Mouse (Mus musculus) monocyte, adult 59 days (primary cell): Measurements from ENCODE around the gene Cacna1a. TPM values are rescaled to one million over a fixed set of nuclear protein-coding genes. Genes with fewer than 3 reads are reported as not detected.

Experiments
- total RNA-seq, 2 experiments: library from RNA; stranded (reverse); gene quantifications; one replicate each; pipeline ENCODE4 v1.2.4; 2023

Gene Cacna1a
- total RNA-seq = 1 to 10 TPM in 1 of 2 experiments, under 1 TPM in 1; 0.43 to 1.5 TPM

DNA sequence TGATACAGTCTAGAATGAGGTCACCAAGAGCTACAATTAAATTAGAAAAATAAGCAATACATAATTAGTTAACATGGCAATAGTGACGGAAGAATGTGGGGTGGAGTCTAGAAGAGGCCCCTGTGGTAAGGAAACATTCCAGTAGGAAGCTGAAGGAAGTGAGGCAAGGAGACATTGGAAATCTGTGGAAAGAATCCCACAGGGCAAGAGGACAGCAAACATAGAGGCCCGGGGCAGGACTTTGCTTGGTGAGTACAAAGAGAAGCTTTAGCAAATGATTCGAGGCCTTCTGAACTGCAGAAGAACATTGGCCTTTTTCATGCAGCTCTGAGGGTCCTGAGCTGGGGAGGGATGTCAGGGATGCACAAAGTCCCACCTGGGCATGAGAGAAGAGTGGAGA, at the start of gene Cacna1a:
Gene Cacna1a (plus strand): TSS at position 166 of the 400 bp plus-strand sequence.

DNA sequence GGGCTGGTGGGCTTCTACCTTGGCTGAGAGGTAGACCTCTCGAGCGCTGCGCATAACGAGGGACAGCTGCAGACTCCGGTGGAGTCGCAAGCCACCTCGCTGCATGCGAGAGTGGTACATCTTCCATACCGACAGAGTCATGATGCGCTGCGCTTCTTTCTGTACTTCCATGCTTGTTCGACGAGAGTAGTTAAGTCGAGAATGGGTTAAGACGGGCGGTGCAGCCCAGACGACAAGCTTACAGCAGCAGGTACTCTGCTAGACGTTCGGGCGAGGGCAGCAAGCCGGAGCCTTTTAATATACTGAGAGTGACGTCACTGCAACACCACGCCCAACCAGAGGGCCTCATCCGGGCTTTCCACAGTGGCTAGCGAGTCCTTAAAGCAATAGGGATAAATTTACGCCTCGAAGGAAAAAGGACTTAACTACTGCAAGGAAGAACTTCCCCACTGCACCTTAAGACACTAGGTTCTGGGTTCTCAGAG, 274.4 kb downstream of the Cacna1a start, which contains the start of gene Ier2:
Gene Ier2 (minus strand): TSS at position 272 of the 485 bp plus-strand sequence.

DNA sequence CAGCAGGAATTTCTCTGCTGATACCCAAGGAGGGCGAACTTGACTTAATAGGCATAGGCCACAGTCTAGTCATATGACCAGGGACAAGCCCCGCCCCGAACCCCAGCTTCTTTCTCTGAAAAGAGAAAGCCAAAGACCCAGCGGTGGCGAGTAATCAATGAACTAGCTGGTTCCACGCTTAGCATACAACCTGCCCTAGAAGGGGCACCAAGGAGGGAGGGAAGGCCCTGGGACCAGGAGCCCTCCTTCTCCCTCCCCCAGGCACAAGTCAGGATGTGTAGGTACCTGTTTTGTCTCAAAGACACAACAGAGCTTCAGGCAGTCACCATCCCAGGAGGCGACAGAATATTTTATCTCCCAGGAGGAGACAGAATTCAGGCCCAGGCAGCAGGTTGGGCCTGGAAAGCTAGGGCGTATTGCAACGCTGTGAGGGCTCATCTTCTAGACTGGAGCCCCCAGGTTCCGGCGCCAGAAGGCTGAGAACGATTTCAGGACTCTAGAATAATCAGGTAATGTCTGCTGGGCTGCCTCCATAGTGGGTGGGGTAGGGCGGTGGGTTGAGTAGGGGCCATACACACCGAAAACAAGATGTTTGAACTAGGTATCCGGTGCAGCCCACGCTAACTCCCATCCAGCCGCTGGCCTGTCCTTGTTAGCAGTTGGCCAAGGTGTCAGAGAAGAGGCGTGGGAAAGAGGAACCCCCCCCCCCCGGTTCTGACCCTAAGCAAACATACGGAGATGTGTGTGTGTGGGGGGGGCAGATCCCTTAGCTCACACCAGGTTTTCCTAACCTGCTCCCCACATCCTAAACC, 298.2 kb downstream of the Cacna1a start, which contains the start of gene Trmt1:
Gene Trmt1 (plus strand): TSS at position 117 of the 812 bp plus-strand sequence.

DNA sequence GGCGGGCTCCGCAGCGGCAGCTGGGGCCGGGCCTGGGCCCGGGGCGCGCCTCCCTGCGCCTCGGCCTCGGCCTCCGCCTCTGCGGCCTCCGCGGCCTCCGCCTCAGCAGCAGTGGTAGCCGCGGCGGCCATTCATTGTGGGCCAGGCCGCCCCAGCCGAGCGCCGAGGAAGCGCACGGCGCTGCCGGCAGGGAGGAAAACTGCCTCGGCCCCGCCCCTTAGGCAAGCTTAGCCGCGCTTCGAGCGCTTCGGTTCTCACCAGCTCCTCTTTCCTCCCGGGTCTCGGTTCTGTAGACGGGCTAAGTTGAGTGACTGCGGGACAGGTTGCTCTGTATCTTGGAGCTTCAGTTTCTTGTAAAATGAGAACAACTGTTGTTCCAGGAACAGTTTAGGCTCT, 299.5 kb downstream of the Cacna1a start, which contains the start of gene Nacc1:
Gene Nacc1 (minus strand): TSS at position 158 of the 396 bp plus-strand sequence.

Other genes starting within 250 kb of the Cacna1a start
- 10 to 100 TPM; 23.8 to 30.1 TPM for gene Cc2d1a, start 240.5 kb upstream of the Cacna1a start, total RNA-seq
- gene 4930432K21Rik, start 240.4 kb upstream of the Cacna1a start, total RNA-seq = not detected
- gene Nanos3, start 203.2 kb upstream of the Cacna1a start, total RNA-seq = not detected
- gene Zswim4, start 151.4 kb upstream of the Cacna1a start, total RNA-seq = 10 to 100 TPM; 46.3 to 48.9 TPM
- 100 to 1,000 TPM; 218 to 227 TPM for gene D8Ertd738e, start 138.7 kb upstream of the Cacna1a start, total RNA-seq
- gene Mri1, start 131.1 kb upstream of the Cacna1a start, total RNA-seq = 10 to 100 TPM; 16.5 to 18.9 TPM
- 10 to 100 TPM; 17.1 to 21.0 TPM for gene Ccdc130, start 118.1 kb upstream of the Cacna1a start, total RNA-seq